Mouse (Mus musculus) layer of hippocampus, adult 18-20 months (tissue): ENCODE measurements around the gene Mapre3. TPM values are rescaled to one million over a fixed set of nuclear protein-coding genes. Genes with fewer than 3 reads are reported as not detected.

ENCODE experiments used
- DNase-seq, 2 experiments: peaks; one replicate each; pipeline ENCODE4 v3.0.0; 2022; ENCODE audit warnings: low spot score in 2 of 2
- long read RNA-seq: library from polyadenylated mRNA; stranded (forward); transcript quantifications from one replicate; pipeline ENCODE4 v2.0.0, GENCODE M21; 2021
- total RNA-seq, 2 experiments: library from RNA; stranded (reverse); gene quantifications; 2 replicates each; pipeline ENCODE4 v1.2.3; 2021

The Mapre3 gene
- 100 to 1,000 TPM; 216 to 227 TPM for total RNA-seq
- long read RNA-seq, transcript Mapre3-202 (7 exons, 1,816 nt): minor isoform, 52 of 230 reads
- long read RNA-seq, transcript Mapre3-201 (7 exons, 2,021 nt): major isoform, 138 of 230 reads
- long read RNA-seq, partial matches to known transcripts: 20 of 230 reads
- long read RNA-seq, other reads (novel, unspliced or antisense): 18 of 230 reads

DNA sequence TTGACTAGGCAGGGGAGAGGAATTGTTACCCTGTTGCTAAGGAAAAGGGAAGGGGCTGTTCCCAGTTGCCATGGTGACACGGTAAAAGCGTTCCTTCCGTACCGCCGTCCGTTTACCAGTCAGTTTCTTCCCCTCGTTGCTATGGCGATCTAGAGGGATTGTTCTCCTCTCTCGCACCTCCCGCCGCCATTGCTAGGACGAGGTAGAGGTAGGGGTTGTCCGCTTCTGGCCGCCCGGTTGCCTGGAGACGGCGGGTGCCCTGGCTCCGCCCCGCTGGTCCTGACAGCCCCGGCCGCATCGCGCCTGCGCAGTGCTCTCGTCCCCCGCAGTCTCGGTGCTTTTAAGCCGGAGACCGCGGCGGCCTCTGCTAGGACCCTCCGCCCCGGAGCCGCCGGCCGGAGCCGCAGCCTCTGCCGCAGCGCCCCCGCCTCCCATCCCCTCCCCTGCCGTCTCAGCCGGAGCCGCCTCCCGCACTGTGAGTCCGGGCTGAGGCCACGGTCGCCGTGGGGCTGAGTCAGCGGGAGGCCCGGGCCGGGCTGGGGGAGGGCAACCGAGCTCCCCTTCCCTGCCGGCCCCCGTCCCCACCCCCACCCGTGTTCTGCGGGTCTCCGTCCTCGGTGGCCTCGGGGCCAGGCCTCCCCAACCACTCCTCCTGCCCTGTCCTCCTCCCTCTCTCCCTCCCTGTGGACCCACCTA is at the start of gene Mapre3:
Gene Mapre3, plus strand, starts transcription at position 218 of the 696 bp plus-strand sequence.
- DNase-seq: peak; percentile 92 to 95

DNA sequence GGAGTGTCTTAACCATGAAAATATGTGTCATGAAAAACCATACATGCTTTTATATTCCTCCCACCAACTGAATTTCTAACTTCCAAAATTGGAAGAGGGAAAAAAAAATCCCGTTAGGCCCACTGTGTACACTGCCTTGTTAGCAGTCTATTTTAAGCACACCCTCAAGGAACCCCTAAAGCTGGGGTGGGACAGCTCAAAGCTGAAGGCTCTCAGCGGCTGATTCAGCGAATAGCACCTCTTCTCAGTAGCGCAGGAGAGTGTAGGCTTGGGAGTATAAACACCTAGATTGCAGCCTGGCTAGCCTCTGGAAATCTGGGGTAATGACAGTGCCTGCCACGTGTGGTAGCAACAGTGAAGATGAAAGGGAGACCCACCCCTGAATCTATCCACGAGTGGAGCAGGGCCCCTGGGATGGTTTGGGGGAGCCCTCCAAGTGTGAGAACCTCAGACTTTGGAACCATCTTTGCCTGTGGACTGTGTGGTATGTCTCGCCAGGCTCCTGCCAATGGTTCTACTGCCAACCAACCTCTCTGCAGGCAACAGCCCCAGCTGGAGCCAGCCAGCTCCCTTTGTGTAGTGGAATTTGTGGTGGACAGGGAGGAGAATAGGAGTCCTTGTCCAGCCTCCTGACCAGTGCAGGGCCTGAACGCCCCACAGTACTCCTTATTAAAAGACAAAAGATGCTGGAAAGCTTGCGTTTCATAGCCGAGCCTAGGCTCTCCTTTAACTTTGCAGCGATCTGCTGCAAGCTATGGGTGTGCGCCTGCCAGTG is 48.7 kb upstream of the Mapre3 start:
- DNase-seq: no peak

DNA sequence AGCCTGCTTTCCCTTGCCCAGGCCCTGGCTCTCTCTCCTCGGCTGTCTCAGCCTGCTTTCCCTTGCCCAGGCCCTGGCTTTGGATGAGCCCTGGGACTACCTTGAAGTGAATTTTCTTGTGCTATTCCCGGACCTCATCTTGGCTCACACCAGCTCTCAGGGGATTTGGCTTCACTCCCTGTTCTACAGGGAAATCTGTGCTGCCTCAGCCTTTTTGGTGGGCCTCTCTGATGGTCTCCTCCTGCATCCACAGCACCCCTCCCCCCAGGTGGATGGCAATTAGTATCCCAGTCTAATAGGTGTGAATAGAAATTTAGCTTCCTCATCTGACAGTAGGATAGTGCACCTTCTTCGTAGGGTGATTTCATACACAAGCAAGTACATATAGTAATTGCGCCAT is 46.4 kb upstream of the Mapre3 start:
- no peak for DNase-seq

DNA sequence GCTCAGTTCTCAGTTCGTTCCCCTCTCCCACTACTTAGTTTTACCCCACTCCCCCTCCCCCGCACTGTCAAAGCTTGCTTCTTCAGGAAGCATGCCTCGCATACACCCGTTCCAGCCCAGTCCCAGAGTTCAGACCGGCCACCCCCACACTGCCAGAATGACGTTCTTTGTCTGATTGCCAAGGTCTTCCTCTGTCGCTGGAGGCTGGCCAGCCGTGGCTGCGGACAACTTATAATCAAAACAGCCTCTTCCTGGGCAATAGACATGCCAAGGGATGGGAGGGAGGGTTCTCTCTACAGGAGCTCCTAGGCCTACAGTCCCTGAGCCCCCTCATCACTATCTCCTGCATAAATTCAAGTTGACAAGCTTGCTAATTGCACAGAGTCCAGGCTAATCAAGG is 45.8 kb upstream of the Mapre3 start:
- DNase-seq: no peak

DNA sequence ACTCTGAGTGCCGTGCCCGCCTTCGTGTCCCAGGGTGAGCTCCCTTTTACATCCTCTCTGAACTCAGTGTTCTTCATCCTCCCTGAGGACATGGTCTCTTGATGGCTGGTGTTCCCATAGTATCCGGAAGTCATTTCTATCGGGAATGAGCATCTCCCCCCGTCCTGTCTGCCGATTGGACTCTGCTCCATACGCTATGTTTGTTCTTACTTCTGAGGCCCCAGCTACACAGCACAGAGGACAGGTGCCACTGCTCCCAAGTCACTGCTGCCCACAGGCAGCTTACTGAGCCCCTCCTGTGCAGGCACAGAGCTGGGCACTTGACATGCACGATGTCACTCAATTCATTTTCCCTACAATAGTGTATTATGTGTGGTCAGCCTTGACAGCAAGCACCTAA is 45.4 kb upstream of the Mapre3 start:
- DNase-seq: no peak

DNA sequence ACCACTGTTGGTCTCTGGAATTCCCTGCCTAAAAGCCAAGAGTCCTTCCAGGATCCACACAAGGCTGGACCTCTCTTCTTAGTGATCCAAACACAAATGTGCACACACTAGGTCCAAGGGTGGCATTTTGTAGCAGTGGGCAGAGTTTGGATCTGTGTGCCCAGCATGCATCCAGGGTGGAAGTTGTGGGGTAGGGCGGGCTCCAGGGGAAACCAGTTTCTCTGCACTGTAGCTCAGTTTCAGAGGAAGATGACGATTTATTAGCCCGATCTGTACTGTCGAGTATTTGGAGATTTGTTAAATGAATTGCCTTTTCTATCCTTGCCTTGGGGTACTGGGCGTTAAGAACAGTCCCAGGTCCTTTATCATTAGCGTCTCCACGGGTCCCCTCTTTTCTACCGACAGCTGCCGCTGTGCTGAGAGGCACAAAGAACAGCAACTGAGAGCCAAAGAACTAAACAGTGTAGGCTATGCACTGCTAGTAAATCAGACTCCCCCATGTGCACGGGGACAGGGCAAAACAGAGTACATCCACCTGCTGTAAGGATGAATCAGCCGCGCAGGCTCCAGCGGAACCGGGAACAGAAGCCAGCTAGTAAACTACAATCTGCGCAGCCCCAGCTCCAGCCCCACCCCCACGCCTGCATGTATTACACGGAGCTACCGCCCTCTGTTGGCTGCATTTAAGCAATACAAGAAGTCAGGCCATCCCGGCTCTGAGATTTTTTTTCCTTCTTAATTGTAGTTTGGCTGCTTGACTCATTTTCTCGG is 39.7 kb upstream of the Mapre3 start:
- peak; percentile 89 to 98 for DNase-seq

DNA sequence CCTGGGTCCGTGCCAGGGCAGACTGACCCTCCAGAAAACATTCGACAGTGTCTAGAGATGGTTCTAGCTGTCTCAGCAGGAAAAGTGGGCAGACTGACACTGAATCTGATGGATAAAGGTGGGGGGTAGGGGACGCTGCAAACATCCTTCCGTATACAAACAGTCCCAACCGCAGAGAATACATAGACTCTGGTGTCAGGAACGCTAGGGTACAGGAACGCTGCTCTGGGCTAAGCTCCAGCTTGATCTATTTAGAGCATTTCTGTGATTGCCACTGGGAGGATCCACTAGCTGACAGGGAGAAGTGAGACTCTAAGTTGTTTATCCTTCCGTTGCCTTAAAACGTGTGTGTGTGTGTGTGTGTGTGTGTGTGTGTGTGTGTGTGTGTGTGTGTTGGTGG is 33.7 kb upstream of the Mapre3 start:
- DNase-seq: peak in 1 of 2 experiments; percentile 77

DNA sequence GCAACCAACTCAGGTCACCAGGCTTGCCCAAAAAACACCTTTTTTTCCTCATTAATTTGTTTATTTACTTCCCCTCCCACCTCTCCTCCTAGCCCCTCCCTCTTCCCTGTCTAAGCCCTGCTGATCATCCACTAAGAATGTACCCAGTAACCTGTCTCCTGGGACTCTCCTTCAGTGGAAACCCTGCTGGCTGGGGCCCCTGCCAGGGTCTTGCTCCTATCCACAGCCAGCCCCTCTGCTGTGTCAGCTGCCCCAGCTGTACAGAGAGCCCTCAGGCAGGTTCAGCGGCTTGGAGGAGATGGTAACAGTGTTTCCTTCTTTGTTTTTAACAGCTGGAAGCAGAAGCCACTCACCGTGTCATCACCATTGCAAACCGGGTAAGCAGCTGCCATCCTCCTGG is 33.3 kb upstream of the Mapre3 start:
- no peak for DNase-seq

DNA sequence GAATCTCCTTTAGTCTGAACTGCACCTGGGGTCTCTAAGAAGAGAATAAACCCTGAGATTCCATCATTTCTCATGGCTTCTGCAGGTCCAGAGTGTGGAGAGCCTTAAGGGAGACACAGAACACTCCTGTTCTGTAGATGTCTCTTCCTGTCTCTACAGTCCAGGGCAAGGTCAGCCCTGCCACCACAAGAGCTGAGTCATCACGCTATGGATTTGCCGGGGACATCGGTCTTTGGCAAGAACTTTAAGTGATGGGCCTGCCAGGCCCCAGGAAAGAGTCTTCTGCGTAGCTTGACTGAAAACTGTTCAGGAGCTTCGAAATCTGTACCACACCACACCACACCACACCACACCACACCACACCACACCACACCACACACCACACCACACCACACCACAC is 27.1 kb upstream of the Mapre3 start:
- no peak for DNase-seq

DNA sequence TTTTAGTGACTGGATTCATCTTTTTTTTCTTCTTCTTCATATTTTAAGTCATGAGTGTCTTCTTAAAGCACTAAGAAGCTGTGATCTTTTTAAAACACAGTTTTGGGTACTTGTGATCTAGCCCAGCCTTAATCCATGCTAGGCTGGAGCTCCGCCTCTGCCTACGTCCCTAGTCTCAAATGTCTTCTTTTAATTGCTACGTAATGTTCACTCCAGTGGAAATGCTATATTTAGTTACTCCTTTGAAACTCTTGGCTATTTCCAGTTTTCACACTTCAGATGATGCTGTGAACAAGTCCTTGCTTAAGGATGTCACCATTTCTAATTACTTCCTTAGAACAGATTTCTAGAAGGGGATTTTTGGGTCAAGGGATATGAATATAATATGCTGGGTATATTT is 24.4 kb upstream of the Mapre3 start:
- no peak for DNase-seq

DNA sequence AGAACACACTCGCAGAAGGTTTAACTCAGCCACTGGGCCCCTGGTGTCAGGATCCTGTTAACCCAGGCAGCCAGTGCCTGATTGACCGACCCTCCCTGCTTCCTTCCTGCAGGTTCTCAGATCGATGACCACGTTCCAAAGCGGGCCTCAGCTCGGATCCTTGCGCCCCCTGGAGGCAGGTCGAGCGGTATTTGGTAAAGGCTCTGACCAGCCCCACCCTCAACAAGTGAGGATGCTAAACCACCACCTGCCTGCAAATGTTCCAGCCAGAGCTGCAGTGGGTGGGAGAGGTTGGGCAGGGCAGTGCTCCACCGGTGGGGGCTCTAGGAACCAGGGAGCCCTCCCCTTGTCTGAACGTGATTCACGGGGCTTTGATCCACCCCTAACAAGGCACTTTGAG is 18.3 kb upstream of the Mapre3 start:
- peak; percentile 54 to 80 for DNase-seq

DNA sequence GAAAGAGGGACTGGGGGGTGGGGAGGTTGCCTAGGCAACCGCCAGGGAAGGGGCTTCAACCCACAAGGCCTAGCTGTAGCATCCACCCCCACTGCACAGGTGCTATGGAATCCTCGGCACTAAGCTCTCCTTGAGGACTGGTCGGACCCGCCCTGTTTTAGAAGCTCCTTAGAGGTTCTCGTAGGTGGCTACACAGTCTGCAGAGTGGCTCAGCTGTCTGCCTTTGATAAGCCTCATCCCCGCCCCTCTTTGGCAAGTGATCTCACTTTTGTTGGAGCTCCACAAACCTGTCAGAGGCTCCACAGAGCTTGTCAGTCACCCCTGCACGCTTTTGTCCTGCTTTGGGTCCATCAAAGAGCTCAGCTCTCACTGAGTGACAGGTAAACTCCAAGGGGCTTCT is 17.0 kb upstream of the Mapre3 start:
- no peak for DNase-seq

DNA sequence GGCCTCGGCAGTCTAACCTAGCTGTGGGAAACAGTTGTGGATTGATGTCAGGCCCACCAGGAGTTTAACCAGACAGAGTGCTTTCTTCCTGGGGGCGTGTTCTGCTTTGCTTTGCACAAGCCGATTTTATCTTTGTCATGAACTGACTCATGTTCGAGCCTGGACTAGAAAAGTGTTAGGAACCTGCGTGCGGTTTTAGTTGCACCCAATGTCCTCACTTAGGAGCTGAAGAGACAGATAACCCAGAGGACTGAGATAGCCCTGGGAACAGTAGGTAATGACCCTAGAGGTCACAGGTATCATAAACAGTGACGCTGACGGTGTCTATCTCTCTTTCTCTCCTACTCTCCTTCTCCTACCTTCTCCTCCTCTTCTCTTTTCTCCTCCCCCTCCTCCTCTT is 16.5 kb upstream of the Mapre3 start:
- DNase-seq: no peak

DNA sequence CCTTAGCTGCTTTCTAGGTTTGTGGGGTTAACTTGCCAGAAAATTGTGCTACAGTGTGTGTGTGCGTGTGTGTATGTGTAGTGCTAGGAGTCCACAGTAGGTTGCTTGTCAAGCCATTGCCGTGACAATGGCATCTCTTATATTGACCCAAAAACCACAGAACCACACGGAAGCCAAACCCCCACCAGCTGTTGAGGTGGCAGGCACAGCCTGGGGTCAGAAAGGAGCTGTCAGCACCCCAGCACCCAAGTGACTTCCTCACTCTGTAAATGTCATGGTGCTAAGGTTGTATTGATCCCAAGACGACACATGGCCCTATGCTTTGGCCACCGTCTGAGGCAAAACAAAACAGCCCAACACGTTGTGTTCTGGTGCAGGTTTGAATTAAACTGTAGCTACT is 15.5 kb upstream of the Mapre3 start:
- DNase-seq: no peak

DNA sequence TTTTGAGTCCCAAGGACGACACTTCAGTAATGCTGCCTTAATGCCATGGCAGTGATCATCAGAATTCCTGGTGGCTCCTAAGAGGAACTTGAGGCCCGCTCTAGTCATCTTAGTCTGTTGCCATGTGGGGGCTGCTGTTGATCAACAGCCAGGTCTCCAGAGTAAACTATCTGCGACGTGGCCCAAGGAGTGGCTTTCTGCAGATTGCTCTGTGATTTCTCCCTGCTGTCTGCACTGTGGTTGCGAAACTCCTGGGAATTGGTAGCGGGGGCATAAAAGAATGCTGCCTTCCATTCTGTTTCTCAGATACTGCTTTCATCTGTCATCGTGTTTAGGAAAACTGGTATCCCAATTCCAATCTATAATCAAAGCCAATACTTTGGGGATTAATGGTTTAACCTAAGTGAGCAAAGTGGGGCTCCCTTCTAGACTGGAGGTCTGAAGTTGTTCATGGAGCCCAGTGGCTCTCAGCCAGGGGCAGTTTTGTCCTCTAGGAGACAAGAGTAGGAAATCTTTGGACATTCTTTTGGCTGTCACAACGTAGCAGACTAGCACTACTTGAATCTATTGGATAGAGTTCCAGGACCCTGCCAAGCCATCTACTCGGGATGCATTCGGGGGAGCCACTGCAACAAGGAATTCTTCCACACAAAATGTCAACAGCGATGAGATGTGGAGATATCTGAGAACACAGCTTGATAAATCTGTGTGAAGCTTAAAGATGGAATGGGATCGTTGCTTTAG is 11.5 kb upstream of the Mapre3 start:
- DNase-seq: peak in 1 of 2 experiments; percentile 54

DNA sequence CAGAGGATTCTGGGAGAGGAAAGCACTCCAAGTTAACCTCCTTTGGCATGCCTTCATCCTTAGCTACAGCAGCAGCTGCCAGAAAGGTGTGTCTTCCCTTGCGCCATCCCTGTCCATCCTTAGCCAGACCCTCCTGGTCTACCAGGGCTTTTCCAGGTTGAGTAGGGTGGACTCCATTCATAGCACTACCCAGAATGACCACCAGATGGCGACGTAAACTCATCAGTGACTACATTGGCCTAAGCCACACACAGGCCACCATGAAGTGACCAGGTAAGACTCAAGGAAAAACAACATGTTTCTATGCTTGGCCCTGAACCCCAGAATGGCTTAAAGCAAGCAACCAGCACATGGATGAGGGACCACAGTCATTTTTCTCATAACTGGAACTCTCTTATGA is 8.3 kb upstream of the Mapre3 start:
- peak; percentile 72 to 90 for DNase-seq

DNA sequence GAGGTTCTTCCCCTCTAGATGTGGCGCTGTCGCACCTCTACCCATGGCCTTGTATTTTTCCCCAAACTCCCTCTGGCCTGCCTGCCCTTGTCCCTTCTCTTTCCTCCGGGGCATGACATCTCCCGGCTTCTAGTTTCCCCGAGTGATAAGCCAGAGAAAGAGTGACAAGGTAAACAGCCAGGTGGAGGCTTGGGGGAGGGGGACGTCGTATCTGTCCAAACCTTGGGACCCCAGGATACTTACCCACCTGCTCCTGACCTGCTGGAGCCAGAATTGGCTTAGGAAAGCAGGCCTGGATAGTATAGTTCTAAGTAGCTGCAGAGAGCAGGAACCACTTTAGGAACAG is 652 bp downstream of the Mapre3 start:
- no peak for DNase-seq

DNA sequence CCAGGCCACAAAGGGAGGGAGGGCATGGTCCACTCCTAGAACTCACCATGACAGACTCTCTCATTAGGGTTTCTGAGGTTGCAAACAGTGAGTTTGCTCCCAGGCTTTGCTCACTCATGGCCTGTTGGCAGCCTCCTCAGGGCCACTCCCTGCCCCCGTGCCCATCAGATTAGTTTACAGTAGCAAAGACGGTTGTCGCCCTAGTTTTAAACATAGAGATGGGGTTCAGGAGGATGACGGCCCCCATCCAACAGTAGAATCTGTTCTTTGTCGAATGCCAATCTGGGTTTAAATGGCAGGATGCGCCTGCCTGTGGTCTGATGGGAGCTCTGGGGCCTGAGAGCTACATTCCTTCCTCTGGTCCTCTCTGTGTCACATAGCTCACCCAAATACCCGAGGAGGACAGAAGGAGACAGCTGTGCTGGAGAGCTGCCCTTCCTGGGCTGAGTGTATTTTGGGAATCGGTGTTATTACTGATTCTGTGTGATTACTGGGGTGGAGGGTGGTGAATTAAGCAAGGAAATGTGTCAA is 1.9 kb downstream of the Mapre3 start:
- no peak for DNase-seq

DNA sequence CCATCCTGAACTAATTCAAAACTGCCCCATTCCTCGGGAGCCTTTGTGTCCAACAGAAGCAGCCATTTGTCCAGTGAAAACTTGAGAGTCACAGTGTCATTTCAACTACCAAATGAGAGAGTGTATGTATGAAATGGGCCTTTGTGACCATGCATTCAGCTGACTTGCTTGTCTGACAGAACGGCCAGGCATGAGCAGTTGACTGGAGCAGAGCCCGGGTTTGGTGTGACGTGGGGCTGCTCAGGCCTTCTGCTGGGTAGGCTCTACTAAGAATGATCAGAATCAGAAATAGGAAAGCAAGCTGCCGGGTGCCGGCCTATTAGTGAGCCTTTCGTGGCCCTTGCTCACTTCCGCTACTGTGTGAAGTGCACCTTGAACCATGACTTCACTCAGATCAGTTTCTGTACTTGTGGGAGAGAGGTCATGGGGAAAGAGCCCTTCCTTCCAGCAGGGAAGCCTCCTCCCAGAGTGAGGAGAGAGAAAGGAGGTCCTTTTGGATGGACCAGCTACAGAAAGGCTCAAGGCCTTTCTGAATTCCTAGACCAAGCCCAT is 4.4 kb downstream of the Mapre3 start:
- peak in 1 of 2 experiments; percentile 63 for DNase-seq

DNA sequence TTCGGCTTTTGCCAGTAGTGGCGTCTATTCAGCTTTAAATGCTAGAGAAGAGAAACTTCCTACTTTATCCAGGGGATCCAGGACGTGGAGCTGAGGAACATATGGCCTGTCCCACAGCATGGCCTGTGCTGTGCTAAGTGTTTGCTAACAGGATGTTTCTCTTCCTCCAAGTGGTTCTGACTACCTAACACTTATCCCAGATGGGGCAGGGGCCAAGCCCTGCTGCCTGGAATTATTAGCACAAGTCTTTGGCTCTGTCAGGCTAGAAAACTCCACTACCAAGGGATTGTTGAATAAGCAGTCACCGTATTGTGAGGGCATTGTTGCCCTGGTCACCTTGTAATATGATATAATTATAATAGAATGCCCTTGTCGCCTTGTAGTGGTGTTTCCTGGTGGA is 8.2 kb downstream of the Mapre3 start:
- DNase-seq: no peak

DNA sequence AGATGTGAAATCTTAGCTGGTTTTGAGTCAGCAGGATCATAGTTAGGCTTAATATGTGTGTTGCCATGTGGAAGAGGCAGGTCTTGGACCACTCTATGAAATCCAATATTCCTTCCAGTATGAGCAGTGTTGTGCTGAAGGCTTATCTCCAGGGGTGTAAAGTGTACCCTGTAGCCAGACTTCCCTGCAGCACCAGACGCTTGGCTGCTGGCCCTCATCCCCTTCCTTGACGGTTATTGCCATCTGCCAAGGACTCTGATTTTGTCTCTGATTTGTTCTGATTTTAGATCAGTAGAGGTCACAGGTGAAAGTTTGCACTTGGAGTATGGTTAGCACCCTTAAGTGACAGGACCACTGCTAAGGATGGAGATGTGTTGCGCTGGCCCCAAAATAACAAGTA is 8.7 kb downstream of the Mapre3 start:
- DNase-seq: no peak
